Mouse (Mus musculus): Measurements from ENCODE around the gene Nek2. TPM values are rescaled to one million over a fixed set of nuclear protein-coding genes. Genes with fewer than 3 reads are reported as not detected.
A peak's percentile ranks its signal among the peaks of the same experiment; 100 is the strongest.

Gene Nek2
- polyA plus RNA-seq (2016; fragmentation: Nextera tagmentation; extraction: Ambion mirVana) = 49.4 and 51.0 TPM in 2 replicates

DNA sequence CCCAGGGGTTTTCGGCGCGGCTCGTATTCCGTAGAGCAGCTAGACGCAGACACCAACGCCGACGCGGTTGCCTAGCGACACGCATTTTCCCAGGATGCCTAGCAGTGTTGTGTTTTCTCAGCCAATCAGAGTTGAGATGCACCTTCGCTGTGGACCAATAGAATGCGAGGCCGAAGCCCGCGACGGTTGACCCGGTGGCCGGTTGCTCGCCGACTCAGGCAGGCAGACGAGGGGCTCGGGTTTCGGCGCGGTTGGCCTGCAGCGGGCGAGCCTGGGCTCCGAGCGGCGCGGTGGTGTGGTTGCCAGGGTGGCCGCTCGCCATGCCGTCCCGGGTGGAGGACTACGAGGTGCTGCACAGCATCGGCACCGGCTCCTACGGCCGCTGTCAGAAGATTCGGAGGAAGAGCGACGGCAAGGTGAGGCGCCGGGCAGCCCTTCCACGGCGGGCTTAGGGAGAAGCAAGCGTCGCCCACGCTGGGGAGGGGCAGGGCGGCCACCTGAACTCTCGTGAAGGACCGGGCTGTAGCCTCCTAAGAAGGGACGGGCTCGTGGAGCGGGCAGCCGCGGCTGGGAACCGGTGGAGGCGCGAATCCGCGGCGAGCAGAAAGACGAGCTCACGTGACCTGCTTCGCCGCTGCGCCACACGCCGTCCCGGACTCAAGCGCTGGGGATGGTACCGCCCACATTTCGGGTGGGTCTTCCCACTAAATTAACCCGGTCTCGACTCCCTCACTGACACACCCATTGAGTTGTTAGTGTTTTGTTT lies at the start of gene Nek2:
TSS of gene Nek2 (plus strand) at position 119 of the 766 bp plus-strand sequence.
- Histone ChIP-seq H3K9ac (peak within 1 kb of the TSS; percentile 96), H3K27ac (peak within 1 kb of the TSS; percentile 94), H3K27me3 (replicated peaks) (no peaks in the 10 kb centered on the region; the same call in 1 of the 2 replicates), H3K36me3 (peaks cover 44% of the 10 kb centered on the region), H3K4me1 (peaks cover 20% of the 10 kb centered on the region), H3K4me2 (peak within 1 kb of the TSS; percentile 87), H3K9me3 (replicated peaks) (no peaks in the 10 kb centered on the region), H3K4me3 (peak within 1 kb of the TSS; percentile 94)
- peak; percentile 93 for ATAC-seq
- under 1% methylated on average over 79 of the region's 79 CpGs for WGBS (ENCODE audit: insufficient replicate concordance)

DNA sequence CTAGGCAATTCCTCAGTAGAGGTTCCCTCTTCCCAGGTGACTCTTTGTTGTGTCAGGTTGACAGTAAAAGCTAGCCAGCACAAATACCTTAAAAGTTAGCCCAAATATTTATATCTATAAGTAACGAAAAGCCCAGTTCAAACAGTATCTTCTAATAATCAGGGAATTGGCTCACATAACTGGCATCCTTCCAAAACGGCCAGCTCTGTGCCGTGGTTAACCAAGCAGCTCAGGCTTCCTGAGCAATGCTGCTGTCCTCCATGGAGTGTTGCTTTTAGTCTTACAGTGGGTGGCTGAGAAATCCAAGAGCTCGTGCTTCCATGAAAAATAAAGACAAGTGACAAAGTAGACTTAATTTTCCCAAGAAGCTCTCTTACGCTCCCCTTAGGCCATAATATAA lies 47.1 kb upstream of the Nek2 start:
- no peak overlapping the region for H3K9ac ChIP-seq
- no peak overlapping the region for H3K4me2 ChIP-seq
- no peaks in the 10 kb centered on the region for H3K27me3 ChIP-seq (replicated peaks)
- no peaks in the 10 kb centered on the region for H3K9me3 ChIP-seq (replicated peaks)
- H3K36me3 ChIP-seq = peaks cover 31% of the 10 kb centered on the region
- WGBS (ENCODE audit: insufficient replicate concordance) = 68% methylated on average over 5 of the region's 5 CpGs
- no peak overlapping the region for H3K27ac ChIP-seq
- no peak for ATAC-seq
- H3K4me3 ChIP-seq = no peak overlapping the region
- no peaks in the 10 kb centered on the region for H3K4me1 ChIP-seq

DNA sequence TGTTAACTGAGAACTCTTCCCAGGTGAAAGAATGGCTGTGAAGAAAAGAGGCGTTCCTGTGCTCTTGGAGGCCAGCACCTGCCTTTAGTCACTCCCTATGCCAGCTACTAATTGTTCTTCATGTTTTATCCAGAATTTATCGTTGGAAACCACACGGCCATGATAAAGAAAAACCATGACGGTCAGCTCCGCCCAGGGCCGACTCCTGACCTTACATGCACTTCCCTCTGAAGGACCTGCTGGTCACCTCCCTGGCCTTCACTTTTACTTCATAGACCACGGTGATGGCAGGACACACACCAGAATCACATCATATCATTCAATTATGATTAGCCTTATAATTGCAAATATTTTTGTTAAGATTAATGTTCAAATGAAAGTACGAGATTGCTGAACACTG lies 46.1 kb upstream of the Nek2 start:
- Histone ChIP-seq H3K4me1 (no peaks in the 10 kb centered on the region), H3K27ac (no peak overlapping the region), H3K9me3 (replicated peaks) (no peaks in the 10 kb centered on the region), H3K36me3 (peaks cover 36% of the 10 kb centered on the region), H3K4me3 (no peak overlapping the region), H3K4me2 (no peak overlapping the region), H3K27me3 (replicated peaks) (no peaks in the 10 kb centered on the region), H3K9ac (no peak overlapping the region)
- WGBS (ENCODE audit: insufficient replicate concordance) = 62% methylated on average over 8 of the region's 8 CpGs
- no peak for ATAC-seq

GRCm38 (mm10) chr1:191777521-191777920 lies 43.7 kb upstream of the Nek2 start:
- H3K27me3 ChIP-seq (replicated peaks) = no peaks in the 10 kb centered on the region
- H3K9ac ChIP-seq = no peak overlapping the region
- H3K27ac ChIP-seq = no peak overlapping the region
- no peak for ATAC-seq
- no peak overlapping the region for H3K4me2 ChIP-seq
- H3K9me3 ChIP-seq (replicated peaks) = no peaks in the 10 kb centered on the region
- 74% methylated on average over 8 of the region's 8 CpGs for WGBS (ENCODE audit: insufficient replicate concordance)
- H3K4me3 ChIP-seq = no peak overlapping the region
- H3K36me3 ChIP-seq = peaks cover 43% of the 10 kb centered on the region
- no peaks in the 10 kb centered on the region for H3K4me1 ChIP-seq

DNA sequence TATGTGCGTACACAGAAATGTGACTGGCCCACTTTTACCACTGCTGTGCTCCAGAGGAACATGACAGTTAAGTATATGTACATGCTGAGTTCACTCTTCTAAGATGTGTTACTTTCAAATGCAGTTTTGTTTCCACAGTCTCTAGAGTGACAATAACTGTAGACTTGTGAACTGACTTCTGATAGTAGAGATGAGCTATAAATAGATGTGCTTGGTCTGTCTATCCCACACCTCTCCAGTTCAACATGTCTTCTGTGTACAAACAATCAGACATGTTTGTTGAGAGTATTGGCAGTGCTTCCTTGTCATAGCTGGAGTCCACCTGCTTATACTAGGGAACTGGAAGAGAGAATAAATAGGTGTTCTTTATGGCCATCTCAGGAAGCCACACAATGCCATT lies 40.8 kb upstream of the Nek2 start:
- peaks cover 29% of the 10 kb centered on the region for H3K36me3 ChIP-seq
- no peak for ATAC-seq
- H3K9ac ChIP-seq = no peak overlapping the region
- no peak overlapping the region for H3K27ac ChIP-seq
- no peaks in the 10 kb centered on the region for H3K4me1 ChIP-seq
- H3K9me3 ChIP-seq (replicated peaks) = no peaks in the 10 kb centered on the region
- H3K4me3 ChIP-seq = no peak overlapping the region
- H3K4me2 ChIP-seq = no peak overlapping the region
- no peaks in the 10 kb centered on the region for H3K27me3 ChIP-seq (replicated peaks)
- 78% methylated on average over 1 of the region's 1 CpGs for WGBS (ENCODE audit: insufficient replicate concordance)

GRCm38 (mm10) chr1:191785108-191785507 lies 36.1 kb upstream of the Nek2 start:
- no peak overlapping the region for H3K27ac ChIP-seq
- no peak overlapping the region for H3K9ac ChIP-seq
- H3K36me3 ChIP-seq = peaks cover 8% of the 10 kb centered on the region; the same call in 1 of the 2 replicates
- no peaks in the 10 kb centered on the region for H3K27me3 ChIP-seq (replicated peaks)
- no peaks in the 10 kb centered on the region for H3K4me1 ChIP-seq
- H3K9me3 ChIP-seq (replicated peaks) = no peaks in the 10 kb centered on the region; the same call in none of the 2 replicates
- no peak overlapping the region for H3K4me3 ChIP-seq
- 69% methylated on average over 11 of the region's 11 CpGs for WGBS (ENCODE audit: insufficient replicate concordance)
- no peak for ATAC-seq
- no peak overlapping the region for H3K4me2 ChIP-seq

DNA sequence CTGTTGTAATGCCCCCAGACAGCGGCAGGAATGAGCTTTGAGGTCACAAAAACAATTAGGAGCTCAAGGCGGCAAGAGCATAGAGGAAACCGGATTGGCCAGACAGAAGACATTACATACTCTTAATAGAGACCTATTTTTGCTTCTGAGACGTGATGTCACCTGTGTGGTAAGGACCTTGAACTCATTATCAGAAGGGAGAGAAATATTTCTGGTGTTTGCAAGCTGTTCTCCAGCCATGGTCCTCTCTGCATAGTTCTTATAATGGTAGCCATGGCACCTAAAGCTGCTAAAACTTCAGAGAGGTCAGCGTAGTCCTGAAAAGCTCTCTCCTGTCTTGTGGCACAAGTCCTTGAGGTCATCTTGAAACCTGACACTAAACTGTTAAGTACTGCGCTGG lies 35.0 kb upstream of the Nek2 start:
- Histone ChIP-seq H3K27me3 (replicated peaks) (no peaks in the 10 kb centered on the region), H3K4me2 (no peak overlapping the region), H3K4me1 (no peaks in the 10 kb centered on the region), H3K27ac (no peak overlapping the region), H3K9me3 (replicated peaks) (no peaks in the 10 kb centered on the region; the same call in none of the 2 replicates), H3K4me3 (no peak overlapping the region), H3K9ac (no peak overlapping the region), H3K36me3 (0 out of 2 replicates have a peak, but pooled peaks cover 3% of the 10 kb centered on the region)
- no peak for ATAC-seq
- 64% methylated on average over 6 of the region's 6 CpGs for WGBS (ENCODE audit: insufficient replicate concordance)

- no peaks in the 10 kb centered on the region for H3K36me3 ChIP-seq
- H3K4me2 ChIP-seq = no peak overlapping the region
- H3K4me1 ChIP-seq = no peaks in the 10 kb centered on the region
- no peak for ATAC-seq
- no peaks in the 10 kb centered on the region for H3K27me3 ChIP-seq (replicated peaks)
- H3K27ac ChIP-seq = no peak overlapping the region
- no peak overlapping the region for H3K4me3 ChIP-seq
- 37% methylated on average over 3 of the region's 4 CpGs for WGBS (ENCODE audit: insufficient replicate concordance)
- H3K9ac ChIP-seq = no peak overlapping the region
- H3K9me3 ChIP-seq (replicated peaks) = no peaks in the 10 kb centered on the region; the same call in none of the 2 replicates
Measured at GRCm38 (mm10) chr1:191787379-191787778, 33.9 kb upstream of the Nek2 start.

DNA sequence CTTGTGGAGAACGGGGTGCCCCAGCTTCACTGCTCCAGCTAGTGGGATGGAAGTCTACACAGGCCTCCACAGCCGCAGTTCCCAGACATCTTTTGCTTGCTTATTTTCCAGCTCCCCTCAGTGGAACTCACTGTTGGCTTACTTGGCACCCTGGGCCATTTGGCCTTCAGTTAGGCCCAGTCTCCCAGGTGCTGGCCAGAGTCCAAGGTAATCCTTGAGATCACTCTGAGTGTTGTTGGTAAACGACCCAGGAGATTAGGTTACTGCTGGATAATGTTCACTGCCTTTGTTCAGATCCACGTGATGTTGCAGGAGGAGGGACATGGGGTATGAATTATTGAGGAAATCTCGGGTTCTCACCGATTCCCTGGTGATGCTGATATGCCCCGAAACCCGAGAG lies 28.3 kb upstream of the Nek2 start:
- Histone ChIP-seq H3K4me2 (no peak overlapping the region), H3K36me3 (no peaks in the 10 kb centered on the region), H3K9ac (no peak overlapping the region), H3K27me3 (replicated peaks) (no peaks in the 10 kb centered on the region), H3K4me1 (peaks cover 7% of the 10 kb centered on the region), H3K9me3 (replicated peaks) (no peaks in the 10 kb centered on the region; the same call in none of the 2 replicates), H3K4me3 (no peak overlapping the region), H3K27ac (no peak overlapping the region)
- WGBS (ENCODE audit: insufficient replicate concordance) = 68% methylated on average over 8 of the region's 8 CpGs
- no peak for ATAC-seq

DNA sequence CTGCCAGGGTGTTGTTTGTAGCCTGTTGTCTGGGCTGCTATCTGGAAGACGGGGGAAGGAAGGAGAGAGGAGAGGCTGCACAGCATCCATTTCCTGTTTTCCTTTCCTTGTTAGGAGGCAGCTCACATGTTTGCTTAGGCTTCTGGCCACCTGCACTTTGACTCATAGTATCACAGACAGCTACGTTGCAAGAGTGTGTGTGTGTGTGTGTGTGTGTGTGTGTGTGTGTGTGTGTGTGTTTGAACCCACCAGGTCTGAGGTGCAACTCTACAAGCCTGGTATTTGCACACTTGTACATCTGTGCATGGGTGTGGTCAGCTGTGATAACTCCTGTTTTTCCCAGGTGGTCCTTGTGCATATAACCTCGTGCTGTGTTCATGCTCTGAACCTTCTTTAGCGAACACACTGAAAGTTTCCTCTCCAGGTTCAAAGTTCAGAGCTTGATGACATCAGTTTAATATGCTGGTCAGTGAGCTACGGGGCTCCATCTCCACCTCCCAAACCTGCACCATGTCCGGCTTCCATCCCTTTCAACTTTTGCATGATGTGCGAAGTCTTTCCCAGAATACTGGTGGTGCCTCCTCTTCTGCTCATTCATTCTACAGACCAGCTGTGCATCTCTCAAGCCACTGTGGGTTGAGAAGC lies 27.2 kb upstream of the Nek2 start:
- ATAC-seq = 0 out of 2 replicates have a peak, but pooled peaks have one; percentile 27
- H3K9ac ChIP-seq = no peak overlapping the region
- H3K9me3 ChIP-seq (replicated peaks) = no peaks in the 10 kb centered on the region; the same call in none of the 2 replicates
- no peak overlapping the region for H3K27ac ChIP-seq
- H3K36me3 ChIP-seq = no peaks in the 10 kb centered on the region
- H3K27me3 ChIP-seq (replicated peaks) = no peaks in the 10 kb centered on the region
- H3K4me1 ChIP-seq = peaks cover 7% of the 10 kb centered on the region
- 62% methylated on average over 7 of the region's 7 CpGs for WGBS (ENCODE audit: insufficient replicate concordance)
- no peak overlapping the region for H3K4me2 ChIP-seq
- H3K4me3 ChIP-seq = no peak overlapping the region

DNA sequence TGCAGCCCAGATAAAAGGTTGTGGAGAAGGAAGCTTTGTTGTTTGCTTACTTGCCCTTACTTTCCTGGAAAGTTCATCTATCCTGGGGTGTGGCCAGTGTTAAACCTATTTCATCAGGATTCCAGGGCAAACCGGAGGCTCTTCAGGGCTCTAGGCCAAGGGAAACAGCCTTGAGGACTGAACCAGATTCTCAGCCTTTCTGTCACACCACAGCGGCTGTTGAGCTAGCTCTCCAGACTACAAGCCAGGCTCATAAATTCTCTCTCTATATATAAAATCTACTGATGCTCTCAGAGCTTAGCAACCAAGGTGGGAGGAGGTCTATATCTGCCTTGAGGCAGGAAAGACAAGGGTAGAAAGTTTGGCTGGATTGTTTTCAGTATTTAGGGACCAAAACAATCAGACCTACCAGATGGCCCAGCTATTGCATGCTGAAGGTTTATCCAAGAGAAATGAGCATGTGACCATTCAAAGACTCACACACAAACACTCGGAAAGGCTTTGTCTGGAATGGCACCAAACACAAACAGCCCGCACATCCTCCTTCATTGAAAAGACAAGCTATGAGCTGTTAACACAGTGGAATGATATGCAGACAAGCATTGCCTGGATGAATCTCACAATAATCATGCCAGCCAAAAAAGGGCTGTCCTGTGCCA lies 24.9 kb upstream of the Nek2 start:
- no peak for ATAC-seq
- peaks cover 7% of the 10 kb centered on the region for H3K4me1 ChIP-seq
- H3K9me3 ChIP-seq (replicated peaks) = no peaks in the 10 kb centered on the region
- no peak overlapping the region for H3K4me3 ChIP-seq
- H3K4me2 ChIP-seq = no peak overlapping the region
- no peaks in the 10 kb centered on the region for H3K36me3 ChIP-seq
- no peak overlapping the region for H3K27ac ChIP-seq
- no peaks in the 10 kb centered on the region for H3K27me3 ChIP-seq (replicated peaks)
- WGBS (ENCODE audit: insufficient replicate concordance) = 69% methylated on average over 4 of the region's 4 CpGs
- no peak overlapping the region for H3K9ac ChIP-seq

Measured in liver, embryonic 12.5 days (tissue).